Mouse (Mus musculus): Measurements from ENCODE around the gene Pccb. TPM values are rescaled to one million over a fixed set of nuclear protein-coding genes. Genes with fewer than 3 reads are reported as not detected.

The Pccb gene
- polyA plus RNA-seq, 1 experiment from 2014 or later, result 19.7 TPM

DNA sequence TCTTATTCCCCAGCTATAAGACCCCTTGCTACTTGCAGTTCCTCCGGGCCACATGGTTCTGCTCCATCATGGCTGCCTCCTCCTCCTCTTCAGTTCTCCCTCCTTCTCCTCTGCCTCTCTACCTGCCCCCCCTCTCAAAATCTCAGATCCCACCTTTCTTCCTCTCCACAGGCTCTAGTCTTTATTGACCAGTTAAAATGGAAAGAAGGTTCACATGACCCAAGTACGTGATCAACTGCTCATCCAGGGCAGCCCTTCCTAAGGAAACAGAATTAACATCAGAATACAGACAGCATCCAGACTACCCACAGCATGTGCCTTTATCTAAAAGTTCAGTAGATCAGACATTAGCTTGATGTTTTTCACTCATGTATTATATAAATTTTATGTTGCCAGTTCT is 65.2 kb downstream of the Pccb start:
- Histone ChIP-seq H3K36me3 (ENCODE audit: insufficient read depth, low read length) (no peaks in the 10 kb centered on the region), H3K4me1 (ENCODE audit: insufficient read depth, low read depth, low read length) (no peaks in the 10 kb centered on the region), H3K9me3 (ENCODE audit: low read length) (no peaks in the 10 kb centered on the region), H3K27ac (ENCODE audit: low read length) (no peak overlapping the region), H3K27me3 (replicated peaks; ENCODE audit: insufficient read depth, low read length) (no peaks in the 10 kb centered on the region), H3K4me2 (replicated peaks; ENCODE audit: low read depth, low read length) (no peak overlapping the region), H3K9ac (replicated peaks; ENCODE audit: low read depth) (no peak overlapping the region), H3K4me3 (ENCODE audit: low read depth, low read length) (no peak overlapping the region)
- TF ChIP-seq CTCF (IDR thresholded peaks at IDR 0.05) (no peak), EP300 (IDR thresholded peaks at IDR 0.05) (no peak)
- DNase-seq (ENCODE audit: low spot score) (no peak), ATAC-seq (no peak)
- WGBS, result 83% methylated on average over 2 of the region's 2 CpGs

DNA sequence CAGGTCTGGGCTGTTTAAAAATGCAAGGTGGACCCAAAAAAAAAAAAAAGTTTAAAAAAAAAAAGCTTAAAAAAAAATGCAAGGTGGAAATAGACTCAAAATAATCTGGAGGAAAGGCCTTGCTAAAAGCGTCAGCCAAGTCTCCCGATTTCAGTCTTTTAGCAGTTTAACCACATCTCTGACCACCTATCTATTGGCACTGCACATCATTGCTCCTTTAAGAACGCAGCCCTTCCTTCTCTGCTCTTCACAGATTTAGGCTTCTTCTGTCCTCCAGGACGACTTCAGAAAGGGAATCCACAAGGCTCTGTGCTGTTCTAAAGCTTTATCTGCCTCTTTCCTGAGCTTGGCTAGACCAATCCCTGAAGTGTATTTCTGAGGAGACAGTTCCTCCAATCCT is 70.6 kb downstream of the Pccb start:
- H3K27me3 ChIP-seq (replicated peaks; ENCODE audit: insufficient read depth, low read length), result no peaks in the 10 kb centered on the region
- TF ChIP-seq EP300 (IDR thresholded peaks at IDR 0.05) (no peak), CTCF (IDR thresholded peaks at IDR 0.05) (no peak)
- DNase-seq (ENCODE audit: low spot score) (no peak), ATAC-seq (no peak)
- H3K4me2 ChIP-seq (replicated peaks; ENCODE audit: low read depth, low read length), result no peak overlapping the region
- H3K4me3 ChIP-seq (ENCODE audit: low read depth, low read length), result no peak overlapping the region
- no peak overlapping the region for H3K9ac ChIP-seq (replicated peaks; ENCODE audit: low read depth)
- WGBS, result 73% methylated on average over 4 of the region's 4 CpGs
- no peaks in the 10 kb centered on the region for H3K36me3 ChIP-seq (ENCODE audit: insufficient read depth, low read length)
- no peaks in the 10 kb centered on the region for H3K4me1 ChIP-seq (ENCODE audit: insufficient read depth, low read depth, low read length)
- H3K27ac ChIP-seq (ENCODE audit: low read length), result no peak overlapping the region
- H3K9me3 ChIP-seq (ENCODE audit: low read length), result no peaks in the 10 kb centered on the region

- no peak overlapping the region for H3K4me2 ChIP-seq (replicated peaks; ENCODE audit: low read depth, low read length)
- ATAC-seq (no peak), DNase-seq (ENCODE audit: low spot score) (no peak)
- no peaks in the 10 kb centered on the region for H3K9me3 ChIP-seq (ENCODE audit: low read length)
- no peaks in the 10 kb centered on the region for H3K4me1 ChIP-seq (ENCODE audit: insufficient read depth, low read depth, low read length)
- no peaks in the 10 kb centered on the region for H3K36me3 ChIP-seq (ENCODE audit: insufficient read depth, low read length)
- WGBS, result 81% methylated on average over 1 of the region's 1 CpGs
- no peak overlapping the region for H3K9ac ChIP-seq (replicated peaks; ENCODE audit: low read depth)
- H3K27me3 ChIP-seq (replicated peaks; ENCODE audit: insufficient read depth, low read length), result no peaks in the 10 kb centered on the region
- no peak overlapping the region for H3K4me3 ChIP-seq (ENCODE audit: low read depth, low read length)
- H3K27ac ChIP-seq (ENCODE audit: low read length), result no peak overlapping the region
- TF ChIP-seq CTCF (IDR thresholded peaks at IDR 0.05) (no peak), EP300 (IDR thresholded peaks at IDR 0.05) (no peak)
These were observed 71.2 kb downstream of the Pccb start for GRCm38 (mm10) chr9:100963428-100963912.

- DNase-seq (ENCODE audit: low spot score) (no peak), ATAC-seq (no peak)
- no peaks in the 10 kb centered on the region for H3K9me3 ChIP-seq (ENCODE audit: low read length)
- H3K4me2 ChIP-seq (replicated peaks; ENCODE audit: low read depth, low read length), result no peak overlapping the region
- no peak overlapping the region for H3K4me3 ChIP-seq (ENCODE audit: low read depth, low read length)
- no peaks in the 10 kb centered on the region for H3K4me1 ChIP-seq (ENCODE audit: insufficient read depth, low read depth, low read length)
- no peaks in the 10 kb centered on the region for H3K36me3 ChIP-seq (ENCODE audit: insufficient read depth, low read length)
- H3K9ac ChIP-seq (replicated peaks; ENCODE audit: low read depth), result no peak overlapping the region
- 75% methylated on average over 5 of the region's 5 CpGs for WGBS
- H3K27me3 ChIP-seq (replicated peaks; ENCODE audit: insufficient read depth, low read length), result no peaks in the 10 kb centered on the region
- no peak for TF ChIP-seq EP300 (IDR thresholded peaks at IDR 0.05)
- no peak for TF ChIP-seq CTCF (IDR thresholded peaks at IDR 0.05)
- H3K27ac ChIP-seq (ENCODE audit: low read length), result no peak overlapping the region
These were observed 71.7 kb downstream of the Pccb start for GRCm38 (mm10) chr9:100962903-100963427.

DNA sequence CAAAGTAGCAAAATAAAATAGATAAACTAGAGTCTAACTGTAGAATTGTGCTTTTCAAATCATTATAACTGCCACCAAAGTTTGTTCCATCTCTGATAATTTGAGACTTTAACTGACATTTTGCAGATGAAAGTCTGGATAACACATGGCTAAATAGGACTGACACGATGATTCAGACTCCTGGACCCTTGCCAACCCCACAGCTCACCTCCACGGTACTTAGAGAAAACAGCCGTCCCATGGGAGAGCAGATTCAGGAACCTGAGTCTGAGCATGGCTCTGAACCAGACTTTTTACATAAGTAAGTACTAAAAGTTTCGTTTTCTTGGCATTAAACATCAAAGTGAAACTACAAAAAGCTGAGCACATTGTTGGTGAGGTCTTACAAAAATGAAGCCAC is 83.2 kb downstream of the Pccb start:
- ATAC-seq (no peak), DNase-seq (ENCODE audit: low spot score) (peak; percentile 34)
- no peaks in the 10 kb centered on the region for H3K4me1 ChIP-seq (ENCODE audit: insufficient read depth, low read depth, low read length)
- H3K9me3 ChIP-seq (ENCODE audit: low read length), result no peaks in the 10 kb centered on the region
- no peaks in the 10 kb centered on the region for H3K27me3 ChIP-seq (replicated peaks; ENCODE audit: insufficient read depth, low read length)
- H3K4me3 ChIP-seq (ENCODE audit: low read depth, low read length), result no peak overlapping the region
- H3K36me3 ChIP-seq (ENCODE audit: insufficient read depth, low read length), result peaks cover 11% of the 10 kb centered on the region; the same call in 1 of the 2 replicates
- 46% methylated on average over 4 of the region's 4 CpGs for WGBS
- H3K27ac ChIP-seq (ENCODE audit: low read length), result no peak overlapping the region
- H3K4me2 ChIP-seq (replicated peaks; ENCODE audit: low read depth, low read length), result no peak overlapping the region
- TF ChIP-seq EP300 (IDR thresholded peaks at IDR 0.05), result no peak
- H3K9ac ChIP-seq (replicated peaks; ENCODE audit: low read depth), result no peak overlapping the region

DNA sequence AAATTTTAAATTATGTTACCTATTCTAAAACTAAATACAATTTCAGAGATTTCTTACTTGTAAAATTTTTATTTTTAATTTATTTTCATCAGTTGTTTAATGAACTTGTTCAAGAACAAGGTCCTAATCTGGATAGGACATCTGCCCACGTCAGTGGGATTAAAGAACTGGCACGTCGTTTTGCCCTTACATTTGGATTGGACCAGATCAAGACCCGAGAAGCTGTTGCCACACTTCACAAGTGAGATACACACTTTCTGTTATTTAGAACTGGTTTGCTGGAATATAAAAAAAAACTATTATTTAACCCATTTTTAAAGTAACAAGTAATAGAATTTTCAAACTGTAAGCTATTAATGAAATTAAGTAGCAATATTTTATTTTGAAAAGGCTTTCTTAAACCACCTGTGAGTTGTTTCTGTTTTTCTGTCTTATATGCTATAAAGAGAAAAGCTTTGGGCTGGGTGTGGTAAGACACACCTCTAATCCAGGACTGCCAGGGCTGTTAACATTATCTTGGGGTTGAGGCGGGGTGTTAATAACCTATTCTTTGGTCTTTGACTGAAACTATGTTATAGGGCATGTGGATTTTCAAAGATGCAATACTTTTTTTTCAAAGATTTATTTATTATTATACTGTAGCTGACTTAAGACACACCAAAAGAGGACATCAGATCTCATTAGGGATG is 89.9 kb downstream of the Pccb start:
- Histone ChIP-seq H3K27me3 (replicated peaks; ENCODE audit: insufficient read depth, low read length) (no peaks in the 10 kb centered on the region), H3K36me3 (ENCODE audit: insufficient read depth, low read length) (peaks cover 5% of the 10 kb centered on the region; the same call in 1 of the 2 replicates), H3K27ac (ENCODE audit: low read length) (no peak overlapping the region), H3K9me3 (ENCODE audit: low read length) (no peaks in the 10 kb centered on the region), H3K4me2 (replicated peaks; ENCODE audit: low read depth, low read length) (no peak overlapping the region), H3K4me3 (ENCODE audit: low read depth, low read length) (no peak overlapping the region), H3K9ac (replicated peaks; ENCODE audit: low read depth) (no peak overlapping the region), H3K4me1 (ENCODE audit: insufficient read depth, low read depth, low read length) (no peaks in the 10 kb centered on the region)
- DNase-seq (ENCODE audit: low spot score) (no peak), ATAC-seq (no peak)
- WGBS, result 89% methylated on average over 5 of the region's 5 CpGs
- TF ChIP-seq CTCF (IDR thresholded peaks at IDR 0.05) (no peak), EP300 (IDR thresholded peaks at IDR 0.05) (no peak)

Measured in lung, postnatal 0 days (tissue).